Mouse (Mus musculus): ENCODE data around the gene B3galt4. TPM values are rescaled to one million over a fixed set of nuclear protein-coding genes. Genes with fewer than 3 reads are reported as not detected.
A peak's percentile ranks its signal among the peaks of the same experiment; 100 is the strongest.
"Not testable (repeated sequence)": the region's sequence is repeated elsewhere in the genome, so short reads cannot be mapped to it uniquely, and the experiment has no call there.

Gene B3galt4
- total RNA-seq (2021) (1 to 10 TPM; 1.8 to 1.9 TPM), polyA plus RNA-seq (2012; rRNA removed) (2.4 and 3.4 TPM in 2 replicates)
- long read RNA-seq = 0 reads

GRCm38 (mm10) chr17:33951021-33951946 is at the start of gene B3galt4:
Gene B3galt4, minus strand, starts transcription at chr17:33951488.
- intact Hi-C loops (cut with DNase I) = loop anchor here (1.0 kb wide), 1 partner anchor 11 kb away; the partner anchor contains the start of genes Pfdn6 and Wdr46

GRCm38 (mm10) chr17:34000796-34001195 is 49.5 kb upstream of the B3galt4 start:
- H3K36me3 ChIP-seq (ENCODE audit: control insufficient read depth, insufficient read depth, low read length); H3K4me1 ChIP-seq (ENCODE audit: control insufficient read depth, insufficient read depth, low read length); H3K4me3 ChIP-seq; DNase-seq; intact Hi-C loops (cut with DNase I); H3K27me3 ChIP-seq (ENCODE audit: control insufficient read depth, insufficient read depth, low read length); H3K79me2 ChIP-seq (replicated peaks; ENCODE audit: control insufficient read depth, insufficient read depth, low read length): not testable (repeated sequence)
- WGBS = 67% methylated on average over 2 of the region's 2 CpGs
- Histone ChIP-seq H3K27ac (peak overlapping the region; percentile 77), H3K9ac (ENCODE audit: low read depth, low read length) (peak overlapping the region; percentile 35)

More at GRCm38 (mm10) chr17:33951021-33951946, at the start of gene B3galt4:
- H3K4me3 ChIP-seq = peak within 1 kb of the TSS; percentile 68
- DNase-seq = peak; percentile 80 to 83
- H3K9ac ChIP-seq (ENCODE audit: low read depth, low read length) = peak within 1 kb of the TSS; percentile 74
- H3K36me3 ChIP-seq (ENCODE audit: control insufficient read depth, insufficient read depth, low read length) = peaks cover 3% of the 10 kb centered on the region; the same call in 1 of the 2 replicates
- 1% methylated on average over 45 of the region's 45 CpGs for WGBS
- no peaks in the 10 kb centered on the region for H3K79me2 ChIP-seq (replicated peaks; ENCODE audit: control insufficient read depth, insufficient read depth, low read length)
- H3K4me1 ChIP-seq (ENCODE audit: control insufficient read depth, insufficient read depth, low read length) = peaks cover 7% of the 10 kb centered on the region
- TF ChIP-seq CTCF (IDR thresholded peaks at IDR 0.05) (no peak), EP300 (IDR thresholded peaks at IDR 0.05; ENCODE audit: insufficient read depth, low read depth, low read length) (no peak), POLR2A (IDR thresholded peaks at IDR 0.05; ENCODE audit: insufficient read depth, low read depth, low read length) (no peak; the same call in none of the 2 replicates)
- no peaks in the 10 kb centered on the region for H3K27me3 ChIP-seq (ENCODE audit: control insufficient read depth, insufficient read depth, low read length)
- H3K27ac ChIP-seq = peak within 1 kb of the TSS; percentile 67

DNA sequence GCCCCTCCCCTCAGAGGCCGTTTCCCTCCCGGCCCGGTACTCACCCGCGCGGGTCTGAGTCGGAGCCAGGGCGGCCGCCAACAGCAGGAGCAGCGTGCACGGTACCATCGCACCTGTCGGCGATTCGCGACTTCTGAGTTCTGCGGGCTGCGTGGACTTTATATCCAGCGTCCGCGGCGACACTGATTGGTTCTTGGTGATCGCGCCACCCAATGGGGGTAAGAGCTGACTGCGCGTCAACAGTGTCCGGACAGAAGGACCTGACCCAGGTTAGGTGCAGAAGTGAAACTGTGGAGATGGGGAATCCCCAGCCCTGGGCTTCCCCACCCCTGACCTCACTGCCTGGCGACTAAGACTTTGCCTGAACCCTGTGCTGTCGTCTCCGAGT is 48.9 kb upstream of the B3galt4 start, which contains the start of gene H2-K1:
Gene H2-K1, minus strand, starts transcription at position 198 of the 388 bp plus-strand sequence.
- H3K79me2 ChIP-seq (replicated peaks; ENCODE audit: control insufficient read depth, insufficient read depth, low read length) = no peaks in the 10 kb centered on the region
- H3K27me3 ChIP-seq (ENCODE audit: control insufficient read depth, insufficient read depth, low read length) = no peaks in the 10 kb centered on the region
- DNase-seq = peak; percentile 92 to 95
- peak within 1 kb of the TSS; percentile 94 for H3K9ac ChIP-seq (ENCODE audit: low read depth, low read length)
- peak within 1 kb of the TSS; percentile 77 for H3K27ac ChIP-seq
- H3K4me3 ChIP-seq = peak within 1 kb of the TSS; percentile 71
- TF ChIP-seq EP300 (IDR thresholded peaks at IDR 0.05; ENCODE audit: insufficient read depth, low read depth, low read length) (peak; percentile 32; the same call in 1 of the 2 replicates), CTCF (IDR thresholded peaks at IDR 0.05) (no peak), POLR2A (IDR thresholded peaks at IDR 0.05; ENCODE audit: insufficient read depth, low read depth, low read length) (peak; percentile 99)
- no peaks in the 10 kb centered on the region for H3K36me3 ChIP-seq (ENCODE audit: control insufficient read depth, insufficient read depth, low read length)
- intact Hi-C loops (cut with DNase I) = no loop called here
- under 1% methylated on average over 27 of the region's 30 CpGs for WGBS
- no peaks in the 10 kb centered on the region; the same call in none of the 2 replicates for H3K4me1 ChIP-seq (ENCODE audit: control insufficient read depth, insufficient read depth, low read length)

DNA sequence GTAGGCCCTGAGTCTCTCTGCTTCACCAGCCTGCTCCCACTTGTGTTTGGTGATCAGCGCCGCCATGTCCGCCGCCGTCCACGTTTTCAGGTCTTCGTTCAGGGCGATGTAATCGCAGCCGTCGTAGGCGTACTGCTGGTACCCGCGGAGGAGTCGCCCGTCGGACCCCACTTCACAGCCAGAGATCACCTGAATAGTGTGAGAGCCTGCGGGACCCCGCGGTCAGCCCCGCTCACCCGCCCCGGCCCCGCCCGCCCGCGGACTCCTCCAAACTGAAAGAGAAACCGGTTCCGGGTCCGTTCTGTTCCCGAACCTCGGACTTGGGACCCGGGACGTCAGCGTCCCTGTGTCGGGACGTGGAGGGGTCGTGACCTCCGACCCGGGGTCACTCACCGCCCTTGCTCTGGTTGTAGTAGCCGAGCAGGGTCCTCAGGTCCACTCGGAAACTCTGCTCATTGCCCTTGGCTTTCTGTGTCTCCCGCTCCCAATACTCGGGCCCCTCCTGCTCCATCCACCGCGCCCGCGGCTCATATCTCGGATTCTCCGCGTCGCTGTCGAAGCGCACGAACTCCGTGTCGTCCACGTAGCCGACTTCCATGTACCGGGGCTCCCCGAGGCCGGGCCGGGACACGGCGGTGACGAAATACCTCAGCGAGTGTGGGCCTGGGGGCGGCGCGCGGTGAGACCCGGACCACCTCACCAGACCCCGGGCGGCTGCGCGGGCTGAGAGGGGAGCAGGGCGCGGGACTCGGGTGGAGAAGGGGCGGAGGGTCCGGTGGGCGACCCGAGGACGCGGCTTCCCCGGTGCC is 48.3 kb upstream of the B3galt4 start:
- no peaks in the 10 kb centered on the region; the same call in none of the 2 replicates for H3K4me1 ChIP-seq (ENCODE audit: control insufficient read depth, insufficient read depth, low read length)
- no peak for TF ChIP-seq POLR2A (IDR thresholded peaks at IDR 0.05; ENCODE audit: insufficient read depth, low read depth, low read length)
- TF ChIP-seq EP300 (IDR thresholded peaks at IDR 0.05; ENCODE audit: insufficient read depth, low read depth, low read length) = no peak
- TF ChIP-seq CTCF (IDR thresholded peaks at IDR 0.05) = no peak
- peak overlapping the region; percentile 71 for H3K4me3 ChIP-seq
- H3K79me2 ChIP-seq (replicated peaks; ENCODE audit: control insufficient read depth, insufficient read depth, low read length) = no peaks in the 10 kb centered on the region
- peak; percentile 50 to 61 for DNase-seq
- no peaks in the 10 kb centered on the region for H3K36me3 ChIP-seq (ENCODE audit: control insufficient read depth, insufficient read depth, low read length)
- H3K27ac ChIP-seq = peak overlapping the region; percentile 77
- no peaks in the 10 kb centered on the region for H3K27me3 ChIP-seq (ENCODE audit: control insufficient read depth, insufficient read depth, low read length)
- intact Hi-C loops (cut with DNase I) = loop anchor here (5.0 kb wide), 1 partner anchor 1293 kb away; no protein-coding TSS in a partner anchor
- peak overlapping the region; percentile 94 for H3K9ac ChIP-seq (ENCODE audit: low read depth, low read length)
- 2% methylated on average over 87 of the region's 87 CpGs for WGBS

DNA sequence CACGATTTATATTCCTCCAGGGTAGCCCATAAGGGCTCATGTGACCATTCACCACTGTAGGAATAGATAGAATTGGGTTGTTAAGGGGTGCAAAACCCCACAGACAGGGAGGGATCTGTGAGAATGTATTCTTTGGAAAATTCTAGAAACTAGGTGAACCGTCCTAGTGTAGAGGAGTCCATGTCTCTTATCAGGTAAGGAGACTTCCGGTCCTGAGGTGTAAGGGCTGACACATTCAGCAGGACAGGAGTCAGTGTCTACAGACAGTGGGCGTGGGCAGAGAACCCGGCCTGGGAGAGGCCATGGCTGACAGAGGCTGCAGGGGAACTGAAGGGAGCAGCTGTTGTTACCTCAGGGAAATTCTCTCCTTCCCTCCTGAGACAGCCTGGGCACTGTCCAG is 47.4 kb upstream of the B3galt4 start:
- H3K4me1 ChIP-seq (ENCODE audit: control insufficient read depth, insufficient read depth, low read length) = not testable (repeated sequence)
- intact Hi-C loops (cut with DNase I) = loop anchor here (5.0 kb wide), 1 partner anchor 1294 kb away; no protein-coding TSS in a partner anchor

DNA sequence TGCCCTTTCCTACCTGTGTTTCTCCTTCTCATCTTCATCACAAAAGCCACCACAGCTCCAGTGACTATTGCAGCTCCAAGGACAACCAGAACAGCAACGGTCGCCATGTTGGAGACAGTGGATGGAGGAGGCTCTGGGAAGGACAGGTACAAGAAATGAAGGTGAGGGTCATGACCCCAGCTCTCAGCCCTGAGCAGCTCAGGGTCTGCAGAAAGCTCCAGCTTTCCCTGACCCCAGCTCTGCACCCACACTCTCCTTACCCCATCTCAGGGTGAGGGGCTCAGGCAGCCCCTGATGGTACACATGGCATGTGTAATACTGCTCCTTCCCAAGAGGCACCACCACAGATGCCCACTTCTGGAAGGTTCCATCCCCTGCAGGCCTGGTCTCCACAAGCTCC is 45.7 kb upstream of the B3galt4 start:
- H3K79me2 ChIP-seq (replicated peaks; ENCODE audit: control insufficient read depth, insufficient read depth, low read length); H3K36me3 ChIP-seq (ENCODE audit: control insufficient read depth, insufficient read depth, low read length); DNase-seq; H3K4me1 ChIP-seq (ENCODE audit: control insufficient read depth, insufficient read depth, low read length); H3K4me3 ChIP-seq; H3K27ac ChIP-seq; H3K9ac ChIP-seq (ENCODE audit: low read depth, low read length); H3K27me3 ChIP-seq (ENCODE audit: control insufficient read depth, insufficient read depth, low read length): not testable (repeated sequence)
- intact Hi-C loops (cut with DNase I) = loop anchor here (5.0 kb wide), 1 partner anchor 1295 kb away; no protein-coding TSS in a partner anchor
- WGBS = 92% methylated on average over 2 of the region's 2 CpGs

More for the DNA sequence above, 47.4 kb upstream of the B3galt4 start:
- H3K36me3 ChIP-seq (ENCODE audit: control insufficient read depth, insufficient read depth, low read length); H3K79me2 ChIP-seq (replicated peaks; ENCODE audit: control insufficient read depth, insufficient read depth, low read length); H3K9ac ChIP-seq (ENCODE audit: low read depth, low read length); DNase-seq; H3K4me3 ChIP-seq; H3K27me3 ChIP-seq (ENCODE audit: control insufficient read depth, insufficient read depth, low read length); H3K27ac ChIP-seq: not testable (repeated sequence)
- WGBS = 51% methylated on average over 5 of the region's 5 CpGs

Data from heart, adult 2 months (tissue).